Mouse (Mus musculus) thymus, postnatal 14 days (tissue): ENCODE measurements around the gene Zfp598.

Experiments
- DNase-seq: peaks from one replicate; pipeline ENCODE4 v3.0.0; 2021

Zfp598 gene

GRCm38 (mm10) chr17:24722220-24722924, 52.9 kb downstream of the Zfp598 start:
- no peak for DNase-seq

- no peak for DNase-seq
Observed at GRCm38 (mm10) chr17:24723122-24723880, 53.8 kb downstream of the Zfp598 start.

- DNase-seq: no peak
Observed at GRCm38 (mm10) chr17:24723881-24724180, 54.3 kb downstream of the Zfp598 start.

GRCm38 (mm10) chr17:24724184-24724583, 54.7 kb downstream of the Zfp598 start, which contains the start of gene Ndufb10:
Gene Ndufb10, minus strand, starts transcription at chr17:24724478.
- peak; percentile 97 for DNase-seq

GRCm38 (mm10) chr17:24725637-24726390, 56.3 kb downstream of the Zfp598 start:
- DNase-seq: no peak

GRCm38 (mm10) chr17:24727618-24728017, 58.1 kb downstream of the Zfp598 start, which contains the start of gene Rpl3l:
Gene Rpl3l, plus strand, starts transcription at chr17:24727820.
- no peak for DNase-seq

- no peak for DNase-seq
Observed at GRCm38 (mm10) chr17:24728184-24728583, 58.7 kb downstream of the Zfp598 start.

GRCm38 (mm10) chr17:24729067-24729466, 59.6 kb downstream of the Zfp598 start:
- DNase-seq: no peak

- DNase-seq: no peak
Observed at GRCm38 (mm10) chr17:24730787-24731186, 61.3 kb downstream of the Zfp598 start.
